Mouse (Mus musculus): ENCODE measurements around the gene Fmnl2. TPM values are rescaled to one million over a fixed set of nuclear protein-coding genes. Genes with fewer than 3 reads are reported as not detected.

Fmnl2 gene
- polyA plus RNA-seq, 2 experiments from 2014 or later = 0.36 to 0.49 TPM

DNA sequence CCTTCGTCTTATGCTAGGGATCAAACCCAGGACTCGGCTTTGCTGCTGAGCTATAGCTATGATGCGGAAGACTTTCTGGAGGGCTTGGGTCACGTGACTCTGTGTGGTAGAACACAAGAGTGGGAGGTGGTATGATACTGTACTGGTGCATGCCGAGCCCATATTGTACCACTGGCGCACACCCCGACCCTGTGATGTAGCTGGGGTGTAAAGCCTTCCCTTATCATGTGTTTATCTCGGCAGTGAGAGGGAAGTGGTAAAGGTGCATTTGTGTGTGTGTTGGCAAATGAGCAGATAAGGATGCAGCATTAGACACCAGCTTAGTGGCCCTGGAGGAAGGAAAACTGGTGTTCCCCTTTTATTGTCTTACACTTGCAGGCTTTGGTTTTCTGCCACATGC, 193.8 kb downstream of the Fmnl2 start:
- peak; percentile 43 for ATAC-seq

DNA sequence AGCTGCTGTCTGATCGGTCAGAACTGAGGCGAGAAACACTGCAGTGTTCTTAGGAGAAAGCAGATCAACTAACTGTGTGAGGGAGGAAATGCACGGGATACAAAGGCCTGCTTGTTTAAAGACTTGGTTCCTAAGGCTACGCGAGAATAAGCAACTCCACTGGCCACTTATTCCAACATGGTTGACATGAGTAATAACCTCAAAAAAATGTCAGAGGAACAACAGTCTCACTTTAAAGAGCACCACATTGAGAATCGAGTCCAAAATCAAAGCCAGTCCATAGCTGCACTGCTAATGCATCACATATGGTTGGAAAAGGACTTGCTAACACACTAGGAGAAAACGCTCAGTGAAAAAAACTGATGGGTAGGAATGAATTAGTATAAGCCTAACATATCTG, 196.1 kb downstream of the Fmnl2 start:
- no peak for ATAC-seq

DNA sequence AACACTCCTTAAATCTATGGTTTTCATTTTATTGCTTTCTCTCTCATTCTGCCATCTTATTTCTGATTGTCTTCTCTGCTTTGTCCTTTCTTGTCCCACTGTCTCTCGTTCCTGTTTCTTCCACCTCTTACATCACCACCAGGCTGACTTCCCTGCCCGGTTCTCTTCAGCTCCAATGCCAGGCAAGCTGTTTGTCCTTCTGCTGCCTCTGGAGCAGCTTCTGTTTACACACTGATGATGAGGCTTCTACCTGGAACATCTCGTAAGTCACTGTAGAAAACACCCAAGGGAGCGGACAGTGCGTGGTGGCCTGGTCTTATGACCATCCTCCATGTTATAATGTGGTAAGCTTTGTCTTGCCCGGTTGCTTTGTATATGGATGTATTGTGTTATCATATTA, 198.9 kb downstream of the Fmnl2 start:
- no peak for ATAC-seq

DNA sequence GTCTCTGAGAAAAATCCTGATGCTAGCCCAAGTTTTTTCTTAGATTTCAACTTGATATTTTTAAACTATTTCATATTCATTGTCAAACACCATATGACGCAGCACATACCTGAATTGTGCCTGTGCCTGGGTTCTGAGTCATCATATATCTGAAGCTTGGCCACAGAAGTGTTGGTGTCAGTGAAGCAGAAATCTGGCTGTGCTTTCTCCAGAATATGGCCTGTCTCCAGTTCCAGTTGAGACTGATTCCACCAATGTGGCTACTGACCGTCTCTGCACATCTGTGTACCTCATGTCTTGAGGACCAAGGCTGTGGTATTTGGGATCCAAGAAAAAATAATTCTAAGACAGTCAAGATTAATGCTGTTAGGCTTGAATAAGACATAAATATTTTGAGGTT, 199.6 kb downstream of the Fmnl2 start:
- ATAC-seq = no peak

DNA sequence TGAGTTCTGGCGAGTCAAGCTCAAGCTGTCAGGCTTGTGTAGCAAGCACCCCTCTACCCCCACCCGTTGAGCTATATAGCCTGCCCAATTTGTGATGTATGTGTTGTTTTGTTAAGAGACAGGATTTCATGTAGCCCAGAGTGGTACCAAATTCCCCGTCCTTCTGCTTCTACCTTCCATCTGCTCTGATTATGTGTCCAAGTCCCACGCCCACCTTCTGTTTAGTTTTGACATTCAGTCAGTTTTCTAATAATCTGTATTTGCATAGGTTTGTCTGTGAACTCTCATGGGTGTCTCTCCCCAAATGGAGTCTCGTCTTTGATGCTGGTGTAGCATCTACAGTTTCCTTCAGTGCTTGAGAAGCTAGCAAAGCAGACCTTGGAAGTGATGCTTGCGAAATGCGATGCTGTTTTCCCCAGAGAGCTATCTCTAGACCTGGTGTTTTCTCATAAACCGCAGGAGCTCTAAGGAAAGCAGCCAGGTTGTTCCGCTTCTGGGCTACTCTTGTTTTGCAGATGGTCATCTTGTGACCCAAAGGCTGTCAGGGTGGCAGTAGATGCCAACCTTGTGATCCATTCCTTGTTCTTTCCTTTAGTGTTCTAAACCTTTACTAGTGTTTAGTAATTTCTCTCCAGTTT, 203.8 kb downstream of the Fmnl2 start:
- ATAC-seq = no peak

DNA sequence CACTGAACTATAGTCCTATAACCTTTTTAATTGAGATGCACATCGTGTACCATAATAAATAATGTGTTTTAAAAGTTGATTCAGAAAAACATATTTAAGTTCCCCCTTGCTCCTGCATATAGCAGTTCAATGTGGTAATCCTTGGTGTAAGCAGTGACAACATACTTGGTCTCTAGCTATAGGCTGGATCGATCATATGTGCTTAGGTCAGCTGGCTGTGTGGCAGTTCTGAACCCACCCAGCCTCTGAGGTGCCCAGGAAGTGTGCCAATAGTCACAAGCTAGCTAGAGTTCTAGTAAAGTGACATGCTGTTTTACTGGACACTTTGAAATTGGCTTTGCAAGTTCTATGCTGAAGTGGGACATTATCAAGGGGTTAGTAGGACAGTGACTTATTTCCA, 209.3 kb downstream of the Fmnl2 start:
- ATAC-seq = no peak

DNA sequence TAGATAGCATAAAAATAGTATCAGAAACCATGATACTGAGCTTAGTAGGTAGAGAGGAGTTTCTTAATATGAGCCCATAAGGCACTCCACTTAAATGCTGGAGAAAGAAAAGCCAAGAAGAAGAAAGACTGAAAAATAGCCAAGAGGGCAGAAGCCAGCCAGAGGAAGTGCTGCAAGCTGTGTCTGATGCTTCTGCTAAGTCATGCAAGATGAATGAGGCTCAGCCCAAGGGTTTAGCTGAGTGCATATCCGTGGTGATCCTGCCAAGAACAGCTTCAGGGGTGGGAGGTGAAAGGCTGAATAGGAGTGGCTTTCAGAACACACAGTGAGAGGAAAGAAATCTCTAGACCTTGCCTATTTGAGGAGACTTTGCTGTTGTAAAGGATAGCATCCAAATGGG, 212.9 kb downstream of the Fmnl2 start:
- no peak for ATAC-seq

DNA sequence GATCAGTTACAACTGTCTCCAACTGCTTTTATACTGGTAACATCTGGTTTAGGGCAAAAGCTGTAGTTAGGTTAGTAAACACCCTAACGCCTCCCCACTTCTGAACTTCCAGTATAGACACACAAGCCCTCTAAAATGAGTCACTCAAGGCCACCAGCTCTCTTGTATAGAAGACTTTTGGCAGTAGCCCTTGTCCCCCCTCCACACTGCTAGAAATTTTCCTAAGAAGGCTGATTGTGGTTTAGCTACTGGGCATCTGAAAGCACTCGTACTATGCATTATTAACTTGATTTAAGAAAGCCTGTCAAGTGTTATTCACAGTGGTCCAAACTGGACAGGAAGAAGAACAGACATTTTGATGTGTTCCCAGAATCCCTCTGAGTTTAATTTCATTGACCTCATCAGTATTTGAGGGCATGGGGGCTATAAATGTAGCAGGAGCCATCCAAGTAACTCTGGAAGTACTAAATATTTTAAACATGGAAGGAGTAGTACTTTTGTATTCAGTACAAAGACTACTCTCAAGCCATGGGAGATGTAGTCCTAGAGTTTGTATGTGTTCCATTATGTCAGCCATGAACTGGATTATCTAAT, 222.1 kb downstream of the Fmnl2 start:
- ATAC-seq = no peak

DNA sequence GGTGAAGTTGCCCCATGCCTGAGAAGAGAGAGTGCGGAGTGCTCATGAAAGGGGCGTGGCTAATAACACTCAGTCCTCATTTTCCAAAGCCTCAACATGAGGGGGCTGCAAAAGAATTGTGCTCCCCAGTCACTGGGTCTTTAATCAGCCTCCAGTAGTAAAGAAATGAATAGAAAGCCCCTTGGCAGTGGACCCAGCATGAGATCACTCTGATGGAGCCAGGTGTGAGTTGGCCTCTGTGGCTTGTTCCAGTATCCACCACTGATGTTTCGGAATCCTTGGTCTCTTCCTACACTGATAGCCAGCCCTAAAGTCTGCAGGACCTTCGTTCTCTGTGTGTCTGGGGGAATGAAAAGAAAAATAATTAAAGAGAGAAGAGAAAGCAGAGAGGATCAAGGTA, 224.4 kb downstream of the Fmnl2 start:
- ATAC-seq = no peak

DNA sequence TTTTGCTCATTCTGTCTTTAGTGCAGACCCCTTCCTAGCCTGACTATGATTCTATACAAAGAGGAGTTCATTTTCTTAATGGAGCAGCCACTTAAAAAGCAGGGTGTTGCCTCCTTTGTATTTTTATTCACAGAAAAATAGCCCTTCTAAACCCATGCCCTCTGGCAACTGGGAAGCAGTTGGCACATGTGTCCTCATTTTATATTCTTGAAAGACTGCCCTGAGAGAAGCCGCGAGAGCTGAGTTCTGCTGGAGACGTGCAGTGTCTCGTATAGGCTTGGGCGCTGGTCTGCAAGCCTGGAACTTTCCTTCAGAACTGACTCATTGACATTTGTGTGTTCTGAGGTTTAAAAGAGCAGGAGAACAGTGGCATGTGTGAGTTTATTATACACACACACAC, 224.8 kb downstream of the Fmnl2 start:
- ATAC-seq = no peak

DNA sequence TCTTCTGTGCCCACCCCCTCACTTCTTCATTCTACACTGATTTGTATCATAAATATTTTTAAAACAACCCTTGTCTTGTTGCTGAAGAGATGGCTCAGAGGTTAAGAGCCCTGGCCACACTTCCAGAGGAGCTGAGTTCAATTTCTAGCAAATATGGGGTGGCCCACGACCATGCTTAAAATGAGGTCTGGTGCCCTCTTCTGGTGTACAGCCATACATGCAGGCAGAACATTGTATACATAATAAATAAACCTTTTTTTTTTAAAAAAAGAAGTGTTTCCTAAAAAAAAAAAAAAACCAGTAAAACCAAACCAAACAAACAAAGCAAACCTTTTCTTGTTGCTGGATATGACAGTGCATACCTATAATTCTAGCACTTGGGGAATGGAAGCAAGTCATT, 225.6 kb downstream of the Fmnl2 start:
- no peak for ATAC-seq

DNA sequence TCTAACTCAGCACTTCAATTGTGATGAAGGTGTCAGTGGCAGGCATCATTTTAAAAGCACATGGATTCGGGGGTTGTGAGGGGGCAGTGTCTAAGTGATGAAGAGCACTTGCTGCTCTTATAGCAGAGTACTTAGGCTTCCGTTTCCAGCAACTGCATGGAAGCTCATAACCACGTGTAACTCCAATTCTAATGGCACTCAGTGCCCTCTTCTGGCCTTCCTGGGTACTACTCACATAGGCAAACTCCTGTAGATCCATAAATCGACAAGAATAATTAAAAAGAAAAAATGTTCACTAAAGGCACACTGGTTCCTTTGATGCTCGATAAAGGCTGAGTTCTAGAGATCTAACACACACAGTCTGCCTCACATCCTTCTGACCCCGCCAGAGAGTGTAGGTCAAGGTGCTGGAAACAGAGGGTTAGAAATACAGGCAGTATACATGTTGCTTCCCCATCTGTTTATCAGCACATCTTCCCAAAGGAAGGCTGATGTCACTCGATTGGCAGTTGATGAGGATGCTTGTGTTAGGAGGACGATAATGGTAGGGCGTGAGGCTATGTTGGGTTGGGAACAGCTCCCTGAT, 228.1 kb downstream of the Fmnl2 start:
- peak; percentile 71 for ATAC-seq

DNA sequence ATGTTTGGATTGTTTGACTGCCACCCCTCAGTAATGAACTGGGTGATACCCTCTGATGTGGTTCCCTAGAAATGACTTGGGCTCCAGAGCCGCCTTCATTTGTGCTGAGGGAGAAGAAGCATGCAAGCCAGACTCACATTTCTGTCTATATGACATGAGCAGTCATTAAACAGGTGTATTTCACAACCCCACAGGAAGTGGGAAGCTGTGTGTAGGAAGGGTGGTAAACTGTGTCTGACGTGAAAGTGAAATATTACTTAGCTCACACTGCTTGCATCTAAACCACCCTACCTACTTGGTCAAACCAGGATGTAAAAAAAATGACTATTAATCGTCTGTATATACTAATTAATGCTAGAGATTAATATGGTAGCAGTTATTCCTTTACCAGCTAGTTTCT, 231.1 kb downstream of the Fmnl2 start:
- peak; percentile 86 for ATAC-seq

DNA sequence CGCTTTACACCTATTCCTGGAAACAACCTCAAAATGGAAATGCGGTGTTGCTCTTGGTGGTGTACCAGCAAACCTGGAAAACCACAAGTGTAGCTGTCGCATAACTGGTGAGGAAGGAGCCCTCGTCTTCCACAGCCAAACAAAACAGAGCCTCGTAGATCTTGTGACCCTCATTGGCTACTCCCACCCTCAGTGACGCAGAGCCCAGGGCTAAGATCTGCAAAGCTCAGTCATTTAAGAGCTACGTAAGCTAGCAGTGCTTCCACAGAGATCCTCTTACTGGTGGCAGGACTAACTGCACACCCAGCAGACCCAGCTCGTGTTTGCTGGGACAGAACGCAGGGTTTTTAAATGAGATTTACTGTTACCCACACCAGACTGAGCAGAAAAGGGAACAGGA, 237.4 kb downstream of the Fmnl2 start:
- ATAC-seq = peak; percentile 75

DNA sequence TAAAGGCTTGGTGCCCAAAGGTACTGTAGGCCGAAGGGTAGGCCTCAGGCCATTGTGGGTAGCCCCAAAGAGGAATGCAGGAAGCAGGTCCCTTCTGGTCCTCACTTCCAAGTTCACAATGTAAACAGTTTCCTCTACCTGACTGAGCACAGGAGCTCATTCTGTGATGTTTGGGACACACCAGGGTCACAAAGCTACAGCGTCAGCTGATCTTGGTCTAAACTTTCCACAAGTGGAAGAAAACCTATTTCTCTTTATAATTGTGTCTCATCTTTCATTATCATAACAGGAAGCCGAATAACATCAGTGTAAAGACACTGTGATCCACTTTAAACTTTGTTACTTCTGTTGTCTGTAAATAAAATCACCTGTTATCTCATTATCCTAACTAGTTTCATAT, 237.8 kb downstream of the Fmnl2 start:
- peak; percentile 54 for ATAC-seq

DNA sequence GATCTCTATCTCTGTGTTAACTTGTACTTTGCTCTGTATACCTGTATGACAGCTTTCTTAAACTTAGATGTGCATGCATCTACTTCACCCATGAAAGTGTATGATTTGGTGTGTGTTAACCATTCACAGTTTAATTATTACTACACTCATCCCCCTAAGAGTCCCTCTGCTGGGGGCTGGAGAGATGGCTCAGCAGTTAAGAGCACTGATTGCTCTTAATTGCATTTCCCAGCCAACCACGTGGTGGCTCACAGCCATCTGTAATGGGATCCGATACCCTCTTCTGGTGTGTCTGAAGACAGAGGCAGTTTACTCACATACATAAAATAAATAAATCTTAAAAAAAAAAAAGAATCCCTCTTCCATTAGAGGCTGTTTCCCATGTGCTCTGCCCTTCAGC, 242.4 kb downstream of the Fmnl2 start:
- no peak for ATAC-seq

DNA sequence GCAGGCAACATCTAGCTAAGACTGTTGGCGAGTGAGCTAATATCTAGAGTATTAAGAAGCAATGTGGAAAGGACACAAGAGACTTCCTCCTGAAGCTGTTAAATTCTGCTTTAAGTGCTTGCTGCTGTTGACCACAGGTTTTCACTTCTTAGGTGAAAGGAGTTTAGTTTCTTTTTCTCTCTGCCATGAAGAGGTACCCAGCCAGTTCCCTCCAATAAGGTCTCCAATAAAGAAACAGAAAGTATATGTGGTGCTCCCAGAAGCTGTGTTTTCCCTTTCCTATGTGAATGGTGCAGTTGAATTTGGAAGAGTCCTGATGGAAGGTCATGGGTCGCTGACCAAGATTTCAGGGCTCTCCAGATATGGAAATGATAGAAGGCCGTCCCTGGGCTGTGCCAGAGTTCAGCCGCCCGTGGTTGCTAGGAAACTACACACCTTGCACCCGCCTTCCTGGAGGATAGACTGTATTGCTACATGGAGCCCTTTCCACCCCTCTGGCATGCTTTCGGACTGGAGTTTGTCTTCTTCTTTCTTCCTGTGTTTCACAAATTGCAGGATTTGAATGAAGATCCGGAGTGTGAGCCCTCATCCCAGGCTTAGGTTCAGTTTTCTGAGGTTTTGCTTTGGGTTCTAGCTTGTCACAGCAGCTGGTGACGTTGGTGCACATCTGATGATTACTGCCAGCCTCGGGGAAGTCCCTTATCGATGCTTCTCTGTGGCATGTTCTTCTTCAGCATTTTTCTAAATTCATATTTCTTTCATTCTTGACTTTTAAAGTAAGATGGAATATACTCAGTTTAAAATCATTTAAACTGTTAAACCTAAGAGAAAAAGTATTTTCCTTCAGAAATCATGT, 244.5 kb downstream of the Fmnl2 start:
- ATAC-seq = peak; percentile 94

DNA sequence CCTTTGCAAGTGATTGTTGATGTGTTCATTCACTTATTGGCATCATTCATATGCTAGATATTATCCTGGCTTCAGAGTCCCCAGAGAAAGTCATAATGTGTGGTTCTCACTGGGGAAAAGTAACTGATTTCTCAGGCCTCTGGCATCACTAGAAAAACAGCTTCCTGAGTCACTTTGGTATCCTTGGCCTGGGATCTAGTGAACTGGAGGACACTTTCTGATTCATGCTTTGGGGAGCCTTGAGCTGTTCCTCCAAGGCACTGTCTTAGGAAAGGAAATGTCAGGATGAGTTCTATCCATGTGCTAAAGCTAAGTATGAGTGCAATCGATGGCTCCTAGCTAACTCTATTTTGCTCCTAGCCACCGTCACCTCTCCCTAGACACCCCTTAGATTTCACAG, 245.2 kb downstream of the Fmnl2 start:
- no peak for ATAC-seq

DNA sequence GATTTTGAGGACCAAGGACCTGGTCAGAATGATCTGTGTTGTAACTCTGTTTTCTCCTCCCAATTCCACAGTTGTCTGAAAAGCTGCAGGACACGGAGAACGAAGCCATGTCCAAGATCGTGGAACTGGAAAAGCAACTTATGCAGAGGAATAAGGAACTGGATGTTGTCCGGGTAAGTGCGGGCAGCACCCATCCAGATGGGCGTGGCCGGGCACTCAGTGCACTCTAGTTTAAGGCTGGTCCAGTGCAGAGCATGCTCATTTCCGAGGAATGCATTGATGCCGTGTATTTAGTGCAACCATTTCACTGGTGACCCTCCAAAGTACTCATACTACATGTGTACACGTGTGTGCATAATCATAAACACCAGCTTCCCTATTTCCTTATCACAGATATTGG, 247.7 kb downstream of the Fmnl2 start:
- ATAC-seq = no peak

DNA sequence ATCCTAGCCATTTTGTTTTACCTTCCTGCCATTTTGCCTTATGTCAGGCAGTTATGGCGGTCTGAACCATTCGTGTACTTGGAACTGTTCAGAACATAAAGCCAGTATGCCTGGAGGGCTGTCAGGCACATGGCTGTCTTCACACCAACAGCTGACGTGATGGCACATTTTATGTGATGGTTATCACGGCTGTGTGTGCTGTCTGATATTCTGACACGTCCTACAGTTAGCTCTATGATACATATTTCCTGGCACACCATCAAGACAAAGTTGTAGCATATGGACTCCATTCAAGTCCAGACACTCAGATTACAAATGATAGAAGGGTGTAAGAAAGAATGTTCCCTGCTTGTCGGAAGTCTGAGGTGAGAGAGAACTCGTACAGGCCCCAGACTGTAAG, 248.4 kb downstream of the Fmnl2 start:
- no peak for ATAC-seq

DNA sequence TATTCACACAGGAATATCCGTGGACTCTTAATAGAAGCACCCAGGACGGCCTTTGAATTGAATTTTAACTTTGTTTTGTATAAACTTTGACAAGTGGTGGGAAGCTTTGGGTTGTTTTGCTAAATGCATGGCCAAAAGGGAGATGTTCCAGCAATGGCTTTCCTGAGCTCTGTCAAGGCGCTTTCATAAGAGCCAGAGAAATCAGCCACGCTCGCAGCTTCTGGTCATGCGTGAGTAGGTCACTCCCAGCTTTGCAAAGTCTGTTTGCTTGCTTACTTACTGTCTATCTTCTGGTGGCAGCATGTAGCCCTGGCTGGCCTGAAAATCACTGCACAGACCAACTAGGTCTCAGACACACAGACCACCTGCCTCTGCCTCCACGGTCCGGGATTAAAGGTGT, 248.8 kb downstream of the Fmnl2 start:
- ATAC-seq = no peak

DNA sequence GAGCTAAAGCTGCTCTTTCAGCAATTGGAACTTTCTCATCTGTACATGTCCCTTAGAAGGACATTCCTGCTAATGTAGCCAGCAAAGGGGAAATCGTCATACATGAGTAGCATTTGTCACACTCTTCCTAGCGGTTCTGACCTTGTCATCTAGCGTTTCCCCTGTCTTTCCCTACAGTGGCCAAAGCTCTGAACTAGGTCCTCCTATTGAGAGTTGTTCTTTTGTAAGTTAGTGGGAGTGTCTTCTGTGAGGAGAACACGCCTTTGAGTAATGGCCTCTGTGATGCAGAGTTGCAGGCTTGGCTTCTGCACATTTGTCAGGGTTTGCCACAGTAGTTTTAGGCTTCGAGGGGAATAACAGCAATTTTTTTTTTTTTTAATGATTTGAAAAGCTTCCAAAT, 250.9 kb downstream of the Fmnl2 start:
- no peak for ATAC-seq

DNA sequence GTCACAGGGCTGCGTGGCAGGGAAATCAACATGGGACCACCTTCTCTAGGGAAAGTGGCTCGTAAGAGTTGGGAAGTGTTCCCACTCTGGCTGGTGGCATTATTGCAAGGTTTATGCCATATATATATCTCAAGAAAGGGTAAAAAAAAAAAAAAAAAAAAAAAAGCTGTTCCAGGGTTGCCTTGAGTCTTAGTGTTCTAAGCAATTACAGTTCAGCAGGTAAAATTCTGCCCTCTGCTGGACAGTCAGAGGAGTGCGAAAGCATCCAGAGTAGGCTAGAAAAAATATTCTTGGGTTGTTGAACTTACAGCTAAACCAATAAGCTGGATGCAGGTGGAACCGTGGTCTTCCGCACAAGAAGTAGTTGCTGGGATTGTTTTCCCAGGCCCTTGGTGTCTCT, 264.1 kb downstream of the Fmnl2 start:
- peak; percentile 61 for ATAC-seq

DNA sequence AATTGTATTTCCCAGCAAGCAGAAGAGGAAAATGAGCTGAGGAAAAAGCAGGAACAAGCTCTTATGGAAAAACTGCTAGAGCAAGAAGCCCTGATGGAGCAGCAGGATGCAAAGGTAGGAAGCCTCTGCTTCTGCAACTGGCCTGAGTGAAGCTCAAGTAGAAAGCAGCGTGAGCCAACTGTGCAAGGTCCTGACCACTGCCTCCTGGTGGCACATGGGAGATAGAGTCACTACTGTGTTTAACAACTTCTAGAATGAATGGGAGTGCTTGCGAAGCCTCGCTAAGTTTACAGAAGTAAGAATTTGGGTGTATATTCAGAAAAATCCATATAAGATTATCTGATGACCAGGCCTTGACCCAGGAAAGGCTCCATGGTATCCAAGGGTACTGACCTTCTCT, 268.3 kb downstream of the Fmnl2 start:
- no peak for ATAC-seq

All from CD4-positive, CD25-positive, alpha-beta regulatory T cell, adult 4 months (primary cell).